Mouse (Mus musculus): ENCODE results near the gene Exoc6b.

GRCm38 (mm10) chr6:84594626-84595025 is 474.7 kb downstream of the Exoc6b start:
- TF ChIP-seq CTCF (IDR thresholded peaks at IDR 0.05; ENCODE audit: control insufficient read depth, insufficient read depth, insufficient read length) (no peak), USF1 (IDR thresholded peaks at IDR 0.05; ENCODE audit: low read depth) (no peak), MYOD1 (IDR thresholded peaks at IDR 0.05; ENCODE audit: control insufficient read depth, insufficient read length, low read depth) (no peak), CEBPB (IDR thresholded peaks at IDR 0.05; ENCODE audit: low read depth) (no peak), MAX (IDR thresholded peaks at IDR 0.05) (no peak), MYOG (IDR thresholded peaks at IDR 0.05; ENCODE audit: control insufficient read depth, extremely low read depth, insufficient read length) (no peak), FOSL1 (IDR thresholded peaks at IDR 0.05; ENCODE audit: insufficient read depth, low read length, poor library complexity, severe bottlenecking) (no peak)
